Mouse (Mus musculus) embryonic stem cell, embryonic (primary cell): Measurements from ENCODE around the gene Spock2.

ENCODE experiments used
- CTCF ChIA-PET, 4 experiments: fragments of 300-600 bp in 2 of 4; fragments of 350-600 bp in 2 of 4; sonication (Branson Sonifier 250); formaldehyde crosslinking; loops; one replicate each; lab custom pipeline; 2022; ENCODE audit warnings: inconsistent platforms in 2 of 4; lab: Charles Lee
- POLR2A ChIA-PET, 4 experiments: fragments of 300-600 bp in 2 of 4; fragments of 350-600 bp in 2 of 4; sonication (Branson Sonifier 250); formaldehyde crosslinking; loops; one replicate each; lab custom pipeline; 2022; ENCODE audit warnings: antibody characterized with exemption in 4 of 4, inconsistent platforms in 1 of 4; lab: Charles Lee

The Spock2 gene

DNA sequence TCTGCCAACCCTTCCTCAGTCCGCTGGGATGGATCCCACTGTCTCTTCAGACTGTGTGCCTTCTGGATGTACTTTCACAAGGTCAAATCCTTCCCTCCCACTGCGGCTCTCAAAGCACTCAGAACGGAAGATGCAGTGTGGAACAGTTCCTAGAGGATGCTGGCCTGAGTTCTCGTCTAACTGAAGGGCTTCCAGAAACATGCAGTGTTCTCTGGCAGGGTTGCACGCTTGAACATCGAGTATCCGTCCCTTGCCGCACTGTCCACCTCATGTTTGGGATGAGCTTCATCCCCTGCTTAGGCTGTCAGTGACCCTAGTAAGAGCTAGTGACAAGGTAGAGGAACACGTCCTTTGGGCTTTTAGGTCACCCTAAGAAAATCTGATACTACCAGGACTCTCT is 8.9 kb upstream of the Spock2 start:
- ChIA-PET CTCF (interaction anchor here in 1 of 4 experiments (1.8 kb wide), 1 partner anchor 27 kb away, joined by 5 read pairs; no protein-coding TSS in a partner anchor), POLR2A (interaction anchor here in 1 of 4 experiments (1.9 kb wide), 1 partner anchor 10 kb away, joined by 6 read pairs; no protein-coding TSS in a partner anchor)

GRCm38 (mm10) chr10:60097774-60098173 is 8.2 kb upstream of the Spock2 start:
- CTCF ChIA-PET: interaction anchor here in 1 of 4 experiments (1.8 kb wide), 1 partner anchor 26 kb away, joined by 5 read pairs; no protein-coding TSS in a partner anchor
- POLR2A ChIA-PET: interaction anchor here in 1 of 4 experiments (1.9 kb wide), 1 partner anchor 10 kb away, joined by 6 read pairs; no protein-coding TSS in a partner anchor

- ChIA-PET POLR2A (interaction anchor here in 3 of 4 experiments (0.6 to 1.4 kb wide), 5 partner anchors 19 to 816 kb away, joined by 3 to 7 read pairs (median 4); no protein-coding TSS in a partner anchor), CTCF (interaction anchor here in 3 of 4 experiments (0.7 to 2.3 kb wide), 6 partner anchors 10 to 383 kb away, joined by 3 to 13 read pairs (median 8); no protein-coding TSS in a partner anchor)
Measured at GRCm38 (mm10) chr10:60105391-60106145, 451 bp upstream of the Spock2 start.

GRCm38 (mm10) chr10:60106531-60107186 is 640 bp downstream of the Spock2 start:
- ChIA-PET CTCF (interaction anchor here in 3 of 4 experiments (0.5 to 2.3 kb wide), 16 partner anchors 11 to 987 kb away, joined by 3 to 14 read pairs (median 3); partner anchors contain the start of genes Anapc16 (in 1 of the 3), Ascc1 (in 1 of the 3) and Chst3 (in 1 of the 3)), POLR2A (interaction anchor here in 2 of 4 experiments (0.6 to 1.4 kb wide), 7 partner anchors 9 to 207 kb away, joined by 3 to 7 read pairs (median 4); no protein-coding TSS in a partner anchor)

GRCm38 (mm10) chr10:60107448-60107847 is 1.4 kb downstream of the Spock2 start:
- CTCF ChIA-PET: interaction anchor here (0.5 to 2.3 kb wide), 15 partner anchors 17 to 987 kb away, joined by 3 to 14 read pairs (median 3); partner anchors contain the start of genes Anapc16 (in 1 of the 4), Ascc1 (in 1 of the 4) and Chst3 (in 1 of the 4)
- POLR2A ChIA-PET: interaction anchor here in 3 of 4 experiments (0.7 to 1.3 kb wide), 7 partner anchors 9 to 264 kb away, joined by 3 to 7 read pairs (median 4); no protein-coding TSS in a partner anchor

DNA sequence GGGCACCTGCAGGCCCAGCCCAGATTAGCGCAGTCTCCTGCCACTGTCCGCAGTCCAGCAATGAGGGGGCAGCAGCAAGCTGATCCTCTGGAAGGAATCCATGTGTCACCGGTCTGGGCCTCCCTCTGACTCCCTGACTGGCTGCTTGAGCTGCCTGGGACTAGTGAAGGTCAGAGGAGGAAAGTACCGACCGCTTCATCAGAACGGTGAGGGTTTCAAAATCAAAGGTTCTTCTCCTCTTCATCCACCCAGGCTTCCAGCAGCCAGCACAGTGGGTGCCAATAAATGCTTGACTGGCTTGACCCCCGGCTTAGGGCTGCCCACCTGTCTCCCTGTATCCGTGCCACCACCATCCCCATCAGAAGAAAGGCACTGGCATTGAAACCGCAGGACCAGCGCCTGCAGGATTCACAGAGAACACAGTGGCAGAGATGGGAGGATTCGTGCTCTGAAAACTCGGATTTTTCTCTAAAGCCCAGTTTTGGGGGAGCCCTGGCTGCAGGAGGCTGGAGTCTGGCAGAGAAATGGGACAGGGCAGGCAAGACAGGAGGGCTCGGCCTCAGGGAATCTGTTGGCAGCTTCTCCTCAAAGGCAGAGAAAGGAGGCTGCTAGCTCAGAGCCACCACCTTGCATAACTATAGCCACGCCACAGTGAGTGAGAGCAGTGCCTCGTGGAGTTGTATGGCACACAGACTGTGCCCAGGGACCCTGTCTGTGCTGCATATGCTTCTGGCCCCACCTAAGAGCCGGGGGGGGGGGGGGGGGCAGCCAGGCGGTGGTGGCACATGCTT is 2.5 kb downstream of the Spock2 start:
- POLR2A ChIA-PET: interaction anchor here in 3 of 4 experiments (0.6 to 1.3 kb wide), 4 partner anchors 15 to 142 kb away, joined by 3 to 4 read pairs (median 4); no protein-coding TSS in a partner anchor
- CTCF ChIA-PET: interaction anchor here (0.6 to 2.4 kb wide), 8 partner anchors 10 to 878 kb away, joined by 3 to 8 read pairs (median 5); no protein-coding TSS in a partner anchor

GRCm38 (mm10) chr10:60109336-60109735 is 3.3 kb downstream of the Spock2 start:
- POLR2A ChIA-PET: interaction anchor here in 1 of 4 experiments (0.6 kb wide), 1 partner anchor 85 kb away, joined by 4 read pairs; no protein-coding TSS in a partner anchor
- CTCF ChIA-PET: interaction anchor here in 2 of 4 experiments (0.6 to 2.4 kb wide), 3 partner anchors 9 to 68 kb away, joined by 3 to 7 read pairs (median 6); no protein-coding TSS in a partner anchor

- CTCF ChIA-PET: interaction anchor here in 2 of 4 experiments (0.5 to 2.4 kb wide), 2 partner anchors 14 to 105 kb away, joined by 4 to 6 read pairs; no protein-coding TSS in a partner anchor
- POLR2A ChIA-PET: interaction anchor here in 1 of 4 experiments (0.5 to 1.1 kb wide), 2 partner anchors 11 to 110 kb away, joined by 3 read pairs; no protein-coding TSS in a partner anchor
Measured at GRCm38 (mm10) chr10:60109989-60110388, 4.0 kb downstream of the Spock2 start.

DNA sequence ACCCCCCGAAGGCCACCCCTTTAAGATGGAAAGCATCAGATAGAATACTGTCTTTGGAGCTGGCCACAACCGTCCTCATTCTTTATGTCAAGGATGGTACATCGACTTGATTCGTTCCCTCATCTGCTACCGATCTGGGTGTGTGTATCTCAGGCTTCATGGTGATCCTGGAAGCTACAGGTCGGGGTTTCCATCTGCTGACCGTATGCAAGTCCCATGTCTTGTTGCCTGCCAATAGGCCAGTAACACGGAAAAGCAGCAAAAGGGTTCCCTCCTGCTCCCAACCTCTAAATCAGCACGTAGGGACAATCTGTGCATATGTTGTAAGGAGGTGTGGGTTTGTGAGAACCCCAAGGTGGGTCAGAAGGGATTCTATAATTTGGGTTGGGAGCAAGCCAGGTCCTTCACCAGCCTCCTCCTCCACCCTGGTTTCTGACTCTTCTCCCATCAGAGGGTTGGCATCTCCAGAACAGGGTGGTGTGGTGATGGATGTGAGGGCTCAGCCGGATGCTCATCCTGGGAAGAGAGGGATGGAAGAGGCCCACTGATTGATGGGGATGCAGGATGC is 5.0 kb downstream of the Spock2 start:
- ChIA-PET CTCF (interaction anchor here in 3 of 4 experiments (0.6 to 2.4 kb wide), 3 partner anchors 13 to 1000 kb away, joined by 3 to 6 read pairs (median 4); no protein-coding TSS in a partner anchor), POLR2A (interaction anchor here in 1 of 4 experiments (1.1 kb wide), 1 partner anchor 111 kb away, joined by 3 read pairs; no protein-coding TSS in a partner anchor)

DNA sequence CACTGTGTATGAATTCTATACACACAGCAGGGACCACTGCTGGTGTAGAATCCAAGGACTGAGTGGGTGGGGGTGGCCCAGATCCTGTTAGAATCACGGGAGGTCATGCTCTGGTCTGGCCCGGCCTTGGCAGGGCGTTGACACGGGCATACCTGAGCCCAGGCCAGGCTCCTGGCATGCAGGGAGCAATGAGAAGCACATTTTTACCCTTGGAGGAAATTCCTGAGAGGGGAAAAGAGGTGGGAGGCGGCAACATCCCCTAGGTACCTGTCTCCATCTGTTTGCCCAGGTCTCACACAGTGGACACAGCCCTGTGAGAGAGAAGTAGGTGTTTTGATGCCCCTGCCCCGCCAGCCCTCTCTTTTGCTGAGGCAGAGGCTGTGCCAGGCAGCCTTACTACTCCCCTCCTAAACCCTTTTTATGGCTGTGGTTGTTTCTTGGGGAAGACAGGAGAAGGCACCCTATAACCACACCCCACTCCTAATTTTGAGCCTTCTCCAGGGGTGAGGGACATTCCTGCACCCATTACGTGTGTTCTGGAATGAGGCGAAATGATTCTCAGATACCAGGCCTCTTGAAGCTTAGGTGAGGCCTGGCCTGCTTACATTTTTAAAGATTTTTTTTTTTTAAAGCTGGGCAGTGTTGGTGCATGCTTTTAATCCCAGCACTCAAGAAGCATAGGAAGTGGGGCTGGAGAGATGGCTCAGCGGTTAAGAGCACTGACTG is 8.1 kb downstream of the Spock2 start:
- POLR2A ChIA-PET: interaction anchor here in 3 of 4 experiments (0.6 to 1.0 kb wide), 4 partner anchors 76 to 884 kb away, joined by 3 to 4 read pairs (median 4); no protein-coding TSS in a partner anchor
- CTCF ChIA-PET: no interaction called here

GRCm38 (mm10) chr10:60115345-60116185 is 9.5 kb downstream of the Spock2 start:
- POLR2A ChIA-PET: interaction anchor here in 3 of 4 experiments (0.6 to 2.1 kb wide), 8 partner anchors 8 to 124 kb away, joined by 3 to 7 read pairs (median 3); no protein-coding TSS in a partner anchor
- CTCF ChIA-PET: interaction anchor here in 3 of 4 experiments (0.5 to 1.5 kb wide), 8 partner anchors 8 to 221 kb away, joined by 3 to 7 read pairs (median 4); partner anchors contain the start of gene Spock2 (in 1 of the 3)

DNA sequence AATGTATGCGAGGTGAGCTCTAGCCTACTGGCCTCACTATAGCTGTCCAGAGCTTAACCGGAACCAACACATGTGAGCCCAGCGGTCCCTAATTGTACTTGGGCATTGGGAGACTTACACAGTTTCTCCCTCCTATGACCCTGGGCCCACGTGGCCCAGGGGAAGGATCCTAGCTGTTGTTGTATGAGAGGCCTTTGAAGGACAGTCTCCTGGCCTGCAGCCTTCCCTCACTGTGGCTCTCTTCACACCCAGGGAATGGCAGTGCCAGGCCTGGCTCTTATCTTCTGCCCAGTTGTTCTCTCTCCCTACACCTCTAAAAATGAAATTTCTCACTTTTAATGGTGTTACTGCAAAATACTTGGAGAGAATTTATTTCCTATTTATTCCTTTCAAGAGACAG is 11.0 kb downstream of the Spock2 start:
- ChIA-PET POLR2A (interaction anchor here in 2 of 4 experiments (0.9 to 2.1 kb wide), 3 partner anchors 9 to 21 kb away, joined by 3 to 7 read pairs (median 4); no protein-coding TSS in a partner anchor), CTCF (interaction anchor here in 1 of 4 experiments (0.6 kb wide), 1 partner anchor 11 kb away, joined by 3 read pairs; no protein-coding TSS in a partner anchor)

GRCm38 (mm10) chr10:60118464-60118863 is 12.4 kb downstream of the Spock2 start:
- ChIA-PET POLR2A (interaction anchor here in 1 of 4 experiments (0.6 to 0.7 kb wide), 2 partner anchors 76 to 183 kb away, joined by 3 to 4 read pairs; no protein-coding TSS in a partner anchor), CTCF (interaction anchor here in 2 of 4 experiments (0.5 to 0.7 kb wide), 2 partner anchors 9 to 47 kb away, joined by 3 read pairs; no protein-coding TSS in a partner anchor)

GRCm38 (mm10) chr10:60120630-60121029 is 14.6 kb downstream of the Spock2 start:
- POLR2A ChIA-PET: interaction anchor here in 1 of 4 experiments (0.6 kb wide), 1 partner anchor 11 kb away, joined by 3 read pairs; no protein-coding TSS in a partner anchor
- CTCF ChIA-PET: interaction anchor here in 2 of 4 experiments (0.5 kb wide), 2 partner anchors 132 to 142 kb away, joined by 3 read pairs; no protein-coding TSS in a partner anchor
